Mouse (Mus musculus) heart, postnatal 25 days (tissue): Measurements from ENCODE around the gene Dcaf12l1. TPM values are rescaled to one million over a fixed set of nuclear protein-coding genes. Genes with fewer than 3 reads are reported as not detected.
"Not testable (repeated sequence)": the region's sequence is repeated elsewhere in the genome, so short reads cannot be mapped to it uniquely, and the experiment has no call there.

ENCODE experiments used
- DNase-seq: peaks from one replicate; pipeline ENCODE4 v3.0.0; 2022; ENCODE audit warnings: low spot score
- intact Hi-C: fragments of 180-260 bp; cut with DNase I; formaldehyde crosslinking; loops from one replicate; pipeline ENCODE4 v1.15.1; 2025
- total RNA-seq, 2 experiments: library from RNA; stranded (reverse); gene quantifications; 2 replicates each; pipeline ENCODE4 v1.2.3; 2021

Gene Dcaf12l1
- total RNA-seq, result 1 to 10 TPM; 1.6 to 2.1 TPM

DNA sequence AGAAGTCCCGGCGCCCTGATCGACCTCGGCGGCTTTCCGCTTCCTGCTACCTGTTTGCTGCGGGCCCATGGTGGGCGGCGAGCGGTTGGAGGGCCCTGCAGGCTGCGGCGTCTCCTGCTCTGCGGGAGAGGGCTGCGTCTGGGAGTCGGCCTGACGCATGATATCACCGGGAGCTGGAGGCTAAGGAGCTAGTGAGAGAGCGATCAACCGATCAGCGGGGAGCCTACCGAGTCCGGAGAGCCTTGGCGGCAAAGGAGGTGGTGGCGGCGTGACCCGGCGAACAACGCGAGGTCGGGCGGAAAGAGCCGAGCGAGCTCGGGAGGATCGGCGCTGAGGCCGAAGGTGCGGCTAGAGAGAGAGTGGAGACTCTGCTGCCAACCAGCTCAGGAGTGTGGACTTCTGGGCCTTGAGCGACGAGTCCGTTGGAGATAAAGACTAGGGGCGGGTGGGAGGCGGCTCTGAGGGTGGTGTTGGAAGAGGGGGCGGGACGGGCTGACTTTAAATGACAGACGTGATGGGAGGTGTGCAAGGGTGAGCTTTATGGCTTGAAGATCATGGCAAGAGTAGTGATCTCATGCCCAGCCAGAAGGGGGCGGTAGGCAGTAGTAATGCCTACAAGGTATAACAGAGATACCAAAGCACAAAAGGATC lies at the start of gene Dcaf12l1:
Gene Dcaf12l1 (minus strand): TSS at position 437 of the 651 bp plus-strand sequence.
- intact Hi-C loops, result no loop called here
- DNase-seq, result no peak

GRCm38 (mm10) chrX:44809356-44809755 lies 19.4 kb upstream of the Dcaf12l1 start:
- intact Hi-C loops, DNase-seq: not testable (repeated sequence)

DNA sequence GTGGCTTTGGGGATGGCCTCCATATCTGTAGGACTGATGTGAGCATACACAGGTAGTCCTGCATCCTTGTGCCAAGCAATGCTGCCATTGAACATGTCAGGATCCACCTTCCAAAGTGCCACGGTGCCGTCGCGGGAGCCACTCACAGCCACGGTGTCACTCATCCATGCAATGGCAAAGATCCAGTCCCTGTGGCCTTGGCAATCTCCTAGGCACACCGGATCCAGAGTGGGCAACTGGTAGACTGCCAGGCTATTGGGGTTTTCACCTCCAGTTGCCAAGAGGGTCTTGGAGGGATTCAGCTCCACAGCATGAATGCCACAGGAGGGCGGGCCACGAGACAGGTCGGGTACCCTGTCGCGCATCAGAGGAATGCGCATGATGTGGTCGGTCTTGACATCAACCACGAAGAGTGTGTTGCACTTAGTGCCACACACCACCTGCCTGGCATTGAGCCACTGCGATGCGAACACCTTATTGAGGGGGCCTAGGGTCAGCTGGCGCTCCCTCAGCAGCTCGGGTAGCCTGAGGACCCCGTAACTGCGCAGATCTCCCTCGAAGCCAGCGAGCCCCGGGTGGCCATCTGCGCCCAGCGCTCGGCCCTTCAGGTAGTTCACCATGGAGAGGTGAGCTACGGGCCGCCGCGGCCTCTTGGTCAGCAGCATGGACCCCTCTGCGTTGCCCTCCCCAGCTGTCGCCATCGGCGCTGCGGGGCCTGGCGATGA lies 799 bp downstream of the Dcaf12l1 start:
- intact Hi-C loops, result no loop called here
- DNase-seq, result no peak
